Mouse (Mus musculus) adrenal gland, postnatal 10 days (tissue): ENCODE results near the gene Slx4ip. TPM values are rescaled to one million over a fixed set of nuclear protein-coding genes. Genes with fewer than 3 reads are reported as not detected.
A peak's percentile ranks its signal among the peaks of the same experiment; 100 is the strongest.
"Not testable (repeated sequence)": the region's sequence is repeated elsewhere in the genome, so short reads cannot be mapped to it uniquely, and the experiment has no call there.

ENCODE experiments used
- DNase-seq: peaks from one replicate; pipeline ENCODE4 v3.0.0; 2021; ENCODE audit warnings: mixed read lengths
- long read RNA-seq, 2 experiments: library from polyadenylated mRNA; stranded (forward); transcript quantifications; one replicate each; pipeline ENCODE4 v2.0.0; 2021
- total RNA-seq, 2 experiments: library from RNA; stranded (reverse); gene quantifications; 2 replicates each; pipeline ENCODE4 v1.2.3; 2021

The Slx4ip gene
- 1 to 10 TPM; 4.3 to 6.2 TPM for total RNA-seq
- long read RNA-seq, experiment 1, partial matches to known transcripts, result 0 of 2 reads
- long read RNA-seq, experiment 1, other reads (novel, unspliced or antisense), result 2 of 2 reads
- long read RNA-seq, experiment 2, result 0 reads

DNA sequence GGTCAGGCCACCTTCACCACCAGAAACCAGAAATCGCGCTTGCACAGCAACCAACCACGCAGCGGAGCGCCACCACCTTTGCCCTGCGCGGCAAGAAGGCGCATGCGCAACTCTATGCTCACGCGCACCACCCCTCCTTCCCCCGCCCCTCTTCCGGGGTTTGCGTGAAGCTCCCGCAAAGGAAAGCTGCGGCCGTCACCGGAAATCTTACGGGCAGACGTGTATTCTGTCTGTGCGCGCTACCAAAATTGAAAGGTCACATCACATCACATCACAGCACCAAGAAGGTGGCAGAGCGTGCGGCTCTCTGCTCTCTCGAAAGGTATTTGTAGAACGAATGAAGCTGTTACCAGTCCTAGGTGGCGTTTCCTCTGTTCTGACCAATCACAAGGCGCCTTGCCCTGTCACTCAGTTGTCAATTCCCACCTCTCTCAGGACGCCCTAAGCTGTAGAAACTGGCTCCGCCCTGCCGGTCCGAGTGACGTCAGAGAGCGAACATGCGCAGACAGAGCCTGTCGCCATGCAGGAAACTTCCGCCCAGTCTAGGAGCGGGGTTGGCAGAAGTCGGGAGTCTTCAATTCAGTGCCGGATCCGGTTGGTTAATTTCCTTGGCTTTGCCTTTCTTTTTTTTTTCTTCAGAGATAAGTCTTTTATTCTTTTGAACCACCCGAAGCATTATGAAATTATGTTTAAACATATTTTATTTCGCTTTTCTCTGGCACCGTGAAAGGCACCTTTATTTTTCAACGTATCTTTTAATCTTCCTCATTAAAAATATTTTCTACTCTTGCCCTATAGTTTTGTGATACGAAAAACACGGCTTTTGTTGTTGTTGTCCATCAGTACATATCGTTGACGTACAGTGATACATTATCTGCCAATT, at the start of gene Slx4ip, which contains the start of the genes AL731706.1 and Mkks:
Slx4ip (plus strand) TSS at position 151 of the 883 bp plus-strand sequence.
AL731706.1 (minus strand) TSS at position 322 of the 883 bp plus-strand sequence.
Mkks (minus strand) TSS at position 322 of the 883 bp plus-strand sequence.
- peak; percentile 99 for DNase-seq

- no peak for DNase-seq
These were observed 40.7 kb upstream of the Slx4ip start for GRCm38 (mm10) chr2:136850366-136850765.

DNA sequence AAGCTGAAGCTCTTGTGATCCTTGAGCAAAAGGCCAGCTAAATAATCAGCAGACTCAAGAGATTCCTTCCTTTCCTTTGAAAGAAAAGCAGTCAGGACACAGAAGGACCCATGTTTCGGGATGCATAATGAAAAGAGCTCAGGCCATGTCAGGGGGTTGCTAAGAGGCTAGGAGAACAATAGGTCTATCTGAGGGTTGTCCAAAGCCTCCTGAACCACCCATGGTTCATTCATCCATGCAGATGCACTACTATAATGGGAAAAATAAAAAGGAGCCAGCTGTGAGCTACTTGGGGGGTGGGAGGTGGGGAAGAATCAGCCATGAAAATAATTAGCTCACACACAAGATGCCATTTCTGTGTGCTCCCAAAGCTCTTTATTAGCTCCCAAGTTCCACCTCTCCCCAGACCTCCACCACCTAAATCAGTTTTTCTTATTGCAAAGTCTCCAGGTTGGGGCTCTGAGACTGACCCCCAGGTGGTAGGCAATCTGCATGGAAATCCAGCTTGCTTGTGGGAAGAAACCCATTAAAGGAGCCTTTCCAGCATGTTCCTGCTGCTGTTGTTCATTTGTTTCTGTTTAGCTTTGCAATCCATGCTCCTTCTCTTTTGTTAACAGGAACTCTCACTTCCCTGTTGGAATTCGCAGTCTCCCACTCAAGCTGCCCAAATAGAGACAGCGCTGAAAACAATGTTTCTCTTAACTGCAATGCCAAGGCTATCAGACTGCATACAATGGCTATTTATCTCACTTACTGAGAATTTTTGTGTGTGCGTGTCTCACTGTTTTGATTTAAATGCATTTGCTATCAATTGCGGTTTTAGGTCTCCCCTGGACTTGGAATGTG, 36.3 kb upstream of the Slx4ip start:
- DNase-seq, result no peak

DNA sequence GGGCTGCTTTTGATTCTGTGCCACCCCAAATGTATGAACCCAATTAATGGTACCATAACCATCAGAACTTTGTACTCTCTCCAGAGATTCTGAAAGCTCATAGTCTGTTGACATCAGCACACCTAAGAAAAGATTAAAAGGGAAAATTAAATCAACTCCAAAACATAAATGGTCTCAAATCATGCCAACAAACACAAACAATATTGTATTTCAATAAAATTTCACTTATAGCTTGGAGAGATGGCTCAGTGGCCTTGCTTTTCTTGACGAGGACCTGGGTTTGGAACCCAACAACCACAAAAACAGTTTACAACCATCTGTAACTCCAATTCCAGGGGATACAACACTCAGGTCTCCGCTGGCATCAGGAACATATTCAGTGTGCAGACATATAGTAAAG, 5.4 kb upstream of the Slx4ip start, which contains the start of gene AL731706.2:
AL731706.2 (minus strand) TSS at position 101 of the 400 bp plus-strand sequence.
- DNase-seq, result no peak

- peak; percentile 47 for DNase-seq
These were observed 4.2 kb upstream of the Slx4ip start for GRCm38 (mm10) chr2:136886846-136887245.

DNA sequence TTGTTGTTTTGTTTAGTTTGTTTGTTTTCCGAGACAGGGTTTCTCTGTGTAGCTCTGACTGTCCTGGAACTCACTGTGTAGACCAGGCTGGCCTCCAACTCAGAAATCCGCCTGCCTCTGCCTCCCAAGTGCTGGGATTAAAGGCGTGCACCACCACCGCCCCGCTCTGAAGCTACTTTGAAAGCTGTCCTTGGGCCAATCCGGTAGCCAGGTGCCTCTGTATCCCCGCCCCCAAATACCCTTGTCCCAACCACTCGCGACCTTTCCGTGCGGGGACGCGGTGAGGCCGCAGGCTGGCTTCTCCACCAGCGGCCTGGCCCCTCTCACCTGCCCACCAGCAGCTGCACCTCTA, 326 bp upstream of the Slx4ip start:
- not testable (repeated sequence) for DNase-seq

- peak; percentile 95 for DNase-seq
These were observed 943 bp downstream of the Slx4ip start for GRCm38 (mm10) chr2:136891951-136892371.

GRCm38 (mm10) chr2:136894494-136894893, 3.5 kb downstream of the Slx4ip start:
- DNase-seq, result no peak

- DNase-seq, result no peak
These were observed 5.1 kb downstream of the Slx4ip start for GRCm38 (mm10) chr2:136896131-136896530.

GRCm38 (mm10) chr2:136908596-136908995, 17.6 kb downstream of the Slx4ip start:
- DNase-seq, result no peak

GRCm38 (mm10) chr2:136909298-136909697, 18.3 kb downstream of the Slx4ip start:
- no peak for DNase-seq

DNA sequence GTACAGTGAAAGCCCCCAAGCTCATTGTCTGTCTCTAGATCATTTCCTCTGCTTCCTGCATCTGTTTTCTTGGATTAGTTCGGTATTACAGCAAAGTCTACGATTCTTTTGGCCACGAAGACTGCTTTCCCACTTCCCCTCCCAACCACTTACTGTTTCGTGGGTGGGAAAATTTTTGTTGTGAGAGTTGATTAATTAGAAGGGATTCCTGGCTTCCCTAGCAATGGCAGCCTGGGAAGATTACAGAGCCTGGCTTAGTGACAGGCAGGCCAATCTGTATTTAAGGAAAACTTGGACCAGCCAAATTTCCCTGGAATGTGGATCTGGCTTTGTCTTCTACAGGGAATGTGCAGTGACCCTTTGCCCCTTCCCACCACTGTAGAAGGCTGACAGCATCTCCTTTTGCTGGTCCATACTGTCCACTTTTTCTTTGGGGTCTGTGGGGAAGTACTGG, 21.0 kb downstream of the Slx4ip start:
- no peak for DNase-seq

DNA sequence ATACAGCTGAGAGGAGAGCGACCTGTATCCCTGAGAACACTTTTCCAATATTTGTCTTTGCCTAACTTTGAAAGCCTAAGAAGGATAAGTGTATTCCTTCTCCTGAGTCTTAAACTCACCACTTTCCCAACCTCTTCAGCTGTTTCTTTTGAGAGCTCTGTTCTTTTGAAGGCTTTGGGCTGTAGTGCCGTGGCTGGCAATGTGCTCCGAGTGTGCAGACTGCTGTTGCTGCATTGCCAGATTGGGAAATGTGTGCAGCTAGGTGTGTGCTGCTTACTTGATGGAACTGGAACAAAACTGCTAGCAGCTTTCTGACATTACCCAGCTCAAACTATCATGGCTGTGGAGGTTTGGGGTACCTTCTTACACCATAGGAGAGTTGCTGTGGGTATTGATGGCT, 22.0 kb downstream of the Slx4ip start:
- DNase-seq, result no peak

DNA sequence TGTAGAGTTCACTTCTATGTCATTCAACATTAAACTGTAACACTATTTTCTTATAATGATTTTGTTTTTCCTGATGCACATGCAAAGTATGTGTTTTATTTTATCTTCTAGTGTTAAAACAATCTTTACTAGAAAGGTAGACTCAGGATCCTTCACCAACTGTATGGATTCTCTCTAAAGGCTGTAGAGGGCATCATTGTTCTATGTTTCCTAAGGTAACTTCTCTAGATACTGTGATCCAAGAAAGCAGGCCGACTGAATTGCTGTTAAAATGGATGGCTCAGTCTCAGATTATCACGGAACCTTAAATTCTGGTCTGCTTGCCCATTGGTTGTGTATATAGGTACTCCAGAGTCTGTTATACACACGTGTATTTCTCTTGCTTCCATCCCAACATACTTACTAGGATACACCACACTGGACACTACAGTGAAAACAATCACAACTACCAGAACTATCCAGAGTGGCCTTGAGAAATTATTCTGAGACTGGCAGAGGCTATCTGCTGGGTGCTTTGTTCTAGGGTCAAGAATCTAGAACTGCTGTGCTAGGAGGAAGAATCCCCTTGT, 23.4 kb downstream of the Slx4ip start:
- no peak for DNase-seq

DNA sequence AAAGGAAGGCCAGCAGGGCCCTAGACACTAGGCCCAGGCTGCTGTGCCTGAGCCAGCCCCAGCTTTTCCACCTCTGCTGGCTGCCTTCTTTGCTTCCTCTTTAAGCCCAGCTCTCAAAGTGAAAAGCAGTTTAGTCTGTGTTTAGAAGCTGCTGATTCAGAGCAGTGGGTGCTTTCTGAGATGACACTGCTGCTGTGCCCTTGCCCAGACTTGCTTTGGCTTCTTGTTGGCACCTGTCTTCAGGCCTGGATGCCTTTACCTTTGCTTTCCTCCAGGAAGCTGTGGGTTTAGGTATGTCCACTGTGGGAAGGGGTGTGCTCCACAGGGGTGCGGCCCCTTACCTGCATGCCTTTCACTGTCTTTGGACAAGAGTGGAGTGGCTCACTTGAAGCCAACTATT, 28.4 kb downstream of the Slx4ip start:
- no peak for DNase-seq

DNA sequence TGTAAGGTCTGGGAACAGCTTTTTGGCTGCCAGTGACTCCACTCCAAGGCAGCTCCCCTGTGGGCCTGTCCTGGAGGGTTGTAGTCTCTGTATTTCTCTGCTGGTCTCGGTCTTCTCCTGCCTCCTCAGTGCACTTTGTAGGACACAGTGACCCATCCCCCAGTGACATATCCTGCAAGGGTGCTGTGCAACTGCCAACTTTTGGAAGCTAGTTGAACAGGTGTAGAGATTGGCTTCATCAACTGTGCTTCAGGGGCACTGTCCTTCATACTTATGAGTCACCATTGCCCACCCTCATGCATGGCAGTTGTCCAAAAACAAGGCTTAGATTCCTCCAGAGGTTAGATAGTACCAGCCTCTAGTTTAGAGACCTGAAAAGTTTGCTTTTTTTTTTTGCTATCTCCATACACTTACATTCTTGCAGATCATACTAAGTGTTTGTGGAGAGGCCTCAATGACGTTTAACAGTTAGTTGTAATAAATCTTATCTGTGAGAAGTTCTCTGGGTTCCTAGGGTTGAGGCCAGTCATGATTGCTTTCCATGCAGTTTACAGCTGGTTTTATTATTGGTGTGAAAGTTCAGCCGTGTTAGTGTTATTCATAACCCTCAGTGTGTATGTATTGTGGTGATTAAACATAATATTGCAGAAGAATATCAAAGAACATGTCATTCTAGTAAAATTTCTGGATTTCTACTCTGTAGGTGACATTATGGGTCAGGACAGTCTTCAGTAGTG, 29.4 kb downstream of the Slx4ip start:
- DNase-seq, result peak; percentile 7

GRCm38 (mm10) chr2:136921003-136921408, 30.0 kb downstream of the Slx4ip start:
- peak; percentile 44 for DNase-seq

DNA sequence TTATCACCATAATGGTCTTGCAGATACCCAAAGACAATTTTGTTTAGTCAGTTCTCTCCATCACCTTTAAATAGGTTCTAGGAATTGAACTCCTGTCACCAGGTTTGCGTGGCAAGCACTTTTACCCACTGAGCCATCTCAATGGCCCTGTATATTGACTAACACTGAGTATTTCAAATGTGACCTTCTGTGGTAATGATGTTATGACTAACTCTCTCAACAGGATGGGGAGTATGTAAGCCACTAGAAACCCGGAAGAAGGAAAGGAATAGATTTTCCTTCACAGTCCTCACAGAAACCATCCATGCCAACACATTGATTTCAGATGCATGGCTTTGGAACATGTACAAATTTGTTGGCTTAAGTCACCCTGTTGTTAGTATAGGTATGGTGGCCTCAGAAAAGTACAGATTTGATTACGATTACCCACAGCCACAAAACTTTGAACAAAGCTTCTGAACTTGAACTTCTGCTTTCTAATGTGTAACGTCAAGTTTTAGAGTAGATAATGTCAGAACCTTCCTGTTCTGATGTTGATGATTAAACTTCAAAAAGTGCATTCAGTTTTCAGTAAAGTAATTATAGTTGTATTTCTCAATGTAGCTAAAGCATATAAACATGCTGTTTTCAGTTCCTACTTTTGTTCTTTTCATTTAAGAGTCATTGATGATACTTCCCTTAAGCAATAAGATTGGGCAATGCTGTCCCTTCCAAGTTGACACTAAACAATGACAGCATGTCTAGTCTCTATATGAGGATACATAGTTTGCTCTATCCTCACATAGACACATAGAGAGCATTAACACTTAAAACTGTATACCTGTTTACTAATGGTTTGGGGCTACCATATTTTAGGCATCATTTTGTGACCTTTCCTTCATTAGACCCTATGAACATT, 45.6 kb downstream of the Slx4ip start:
- no peak for DNase-seq

- no peak for DNase-seq
These were observed 47.2 kb downstream of the Slx4ip start for GRCm38 (mm10) chr2:136938249-136938648.

- no peak for DNase-seq
These were observed 55.3 kb downstream of the Slx4ip start for GRCm38 (mm10) chr2:136946297-136946696.
